Mouse (Mus musculus): ENCODE results near the gene Slc9a3r1. TPM values are rescaled to one million over a fixed set of nuclear protein-coding genes. Genes with fewer than 3 reads are reported as not detected.

Slc9a3r1 gene
- polyA plus RNA-seq, 1 experiment from 2014 or later, result 74.6 TPM

GRCm38 (mm10) chr11:115187224-115187639, 24.1 kb downstream of the Slc9a3r1 start, which contains the start of gene Tmem104:
TSS of gene Tmem104 (plus strand) at chr11:115187487.
- Histone ChIP-seq H3K9me3 (no peaks in the 10 kb centered on the region), H3K4me1 (peaks cover 40% of the 10 kb centered on the region), H3K27ac (peak within 1 kb of the TSS; percentile 85), H3K4me3 (peak within 1 kb of the TSS; percentile 73), H3K36me3 (peaks cover 21% of the 10 kb centered on the region), H3K27me3 (ENCODE audit: insufficient read depth, poor library complexity, severe bottlenecking) (no peaks in the 10 kb centered on the region)
- peak; percentile 99 for DNase-seq (ENCODE audit: low spot score)
- under 1% methylated on average over 39 of the region's 39 CpGs for WGBS

- peak within 1 kb of the TSS; percentile 73 for H3K4me3 ChIP-seq
- H3K27me3 ChIP-seq (ENCODE audit: insufficient read depth, poor library complexity, severe bottlenecking), result no peaks in the 10 kb centered on the region
- WGBS, result 5% methylated on average over 12 of the region's 12 CpGs
- peaks cover 40% of the 10 kb centered on the region for H3K4me1 ChIP-seq
- DNase-seq (ENCODE audit: low spot score), result no peak
- H3K27ac ChIP-seq, result peak within 1 kb of the TSS; percentile 85
- peaks cover 21% of the 10 kb centered on the region for H3K36me3 ChIP-seq
- no peaks in the 10 kb centered on the region for H3K9me3 ChIP-seq
Measured at GRCm38 (mm10) chr11:115187693-115188092, 24.6 kb downstream of the Slc9a3r1 start, which contains the start of gene Nat9. TSS of gene Nat9 (minus strand) at chr11:115187859.

- 88% methylated on average over 13 of the region's 13 CpGs for WGBS
- no peak overlapping the region for H3K27ac ChIP-seq
- no peak overlapping the region for H3K4me3 ChIP-seq
- no peaks in the 10 kb centered on the region for H3K27me3 ChIP-seq (ENCODE audit: insufficient read depth, poor library complexity, severe bottlenecking)
- DNase-seq (ENCODE audit: low spot score), result no peak
- no peaks in the 10 kb centered on the region for H3K9me3 ChIP-seq
- peaks cover 21% of the 10 kb centered on the region for H3K36me3 ChIP-seq
- H3K4me1 ChIP-seq, result peaks cover 38% of the 10 kb centered on the region
Measured at GRCm38 (mm10) chr11:115188539-115189231, 25.5 kb downstream of the Slc9a3r1 start.

- DNase-seq (ENCODE audit: low spot score), result no peak
- Histone ChIP-seq H3K27ac (no peak overlapping the region), H3K4me3 (no peak overlapping the region), H3K9me3 (no peaks in the 10 kb centered on the region), H3K36me3 (peaks cover 21% of the 10 kb centered on the region), H3K4me1 (peaks cover 38% of the 10 kb centered on the region), H3K27me3 (ENCODE audit: insufficient read depth, poor library complexity, severe bottlenecking) (no peaks in the 10 kb centered on the region)
- WGBS, result 85% methylated on average over 6 of the region's 6 CpGs
Measured at GRCm38 (mm10) chr11:115189304-115189703, 26.2 kb downstream of the Slc9a3r1 start.

GRCm38 (mm10) chr11:115192180-115192579, 29.0 kb downstream of the Slc9a3r1 start:
- Histone ChIP-seq H3K36me3 (peaks cover 21% of the 10 kb centered on the region), H3K9me3 (no peaks in the 10 kb centered on the region), H3K4me3 (no peak overlapping the region), H3K27me3 (ENCODE audit: insufficient read depth, poor library complexity, severe bottlenecking) (no peaks in the 10 kb centered on the region), H3K4me1 (peaks cover 49% of the 10 kb centered on the region), H3K27ac (peak overlapping the region; percentile 62)
- 38% methylated on average over 9 of the region's 9 CpGs for WGBS
- DNase-seq (ENCODE audit: low spot score), result no peak

GRCm38 (mm10) chr11:115194693-115195092, 31.6 kb downstream of the Slc9a3r1 start:
- Histone ChIP-seq H3K4me1 (peaks cover 51% of the 10 kb centered on the region), H3K36me3 (peaks cover 20% of the 10 kb centered on the region), H3K4me3 (no peak overlapping the region), H3K27ac (no peak overlapping the region), H3K27me3 (ENCODE audit: insufficient read depth, poor library complexity, severe bottlenecking) (peaks cover 2% of the 10 kb centered on the region), H3K9me3 (no peaks in the 10 kb centered on the region)
- DNase-seq (ENCODE audit: low spot score), result no peak
- WGBS, result 27% methylated on average over 6 of the region's 6 CpGs

GRCm38 (mm10) chr11:115195933-115196332, 32.8 kb downstream of the Slc9a3r1 start:
- no peak overlapping the region for H3K27ac ChIP-seq
- H3K36me3 ChIP-seq, result peaks cover 16% of the 10 kb centered on the region
- no peak for DNase-seq (ENCODE audit: low spot score)
- no peak overlapping the region for H3K4me3 ChIP-seq
- 13% methylated on average over 5 of the region's 5 CpGs for WGBS
- H3K27me3 ChIP-seq (ENCODE audit: insufficient read depth, poor library complexity, severe bottlenecking), result peaks cover 11% of the 10 kb centered on the region
- no peaks in the 10 kb centered on the region for H3K9me3 ChIP-seq
- H3K4me1 ChIP-seq, result peaks cover 52% of the 10 kb centered on the region

- WGBS, result 49% methylated on average over 8 of the region's 8 CpGs
- Histone ChIP-seq H3K27ac (0 out of 2 replicates have a peak overlapping the region, but pooled peaks have one; percentile 22), H3K27me3 (ENCODE audit: insufficient read depth, poor library complexity, severe bottlenecking) (peaks cover 18% of the 10 kb centered on the region), H3K4me1 (peaks cover 45% of the 10 kb centered on the region), H3K9me3 (no peaks in the 10 kb centered on the region), H3K4me3 (no peak overlapping the region), H3K36me3 (peaks cover 14% of the 10 kb centered on the region)
- no peak for DNase-seq (ENCODE audit: low spot score)
Measured at GRCm38 (mm10) chr11:115197558-115197957, 34.4 kb downstream of the Slc9a3r1 start.

GRCm38 (mm10) chr11:115198932-115199384, 35.8 kb downstream of the Slc9a3r1 start:
- Histone ChIP-seq H3K27me3 (ENCODE audit: insufficient read depth, poor library complexity, severe bottlenecking) (peaks cover 32% of the 10 kb centered on the region), H3K36me3 (peaks cover 20% of the 10 kb centered on the region), H3K27ac (no peak overlapping the region), H3K4me3 (no peak overlapping the region), H3K4me1 (peaks cover 43% of the 10 kb centered on the region), H3K9me3 (no peaks in the 10 kb centered on the region)
- WGBS, result 58% methylated on average over 12 of the region's 12 CpGs
- no peak for DNase-seq (ENCODE audit: low spot score)

GRCm38 (mm10) chr11:115200520-115200919, 37.4 kb downstream of the Slc9a3r1 start:
- peaks cover 32% of the 10 kb centered on the region for H3K4me1 ChIP-seq
- no peak overlapping the region for H3K27ac ChIP-seq
- WGBS, result 89% methylated on average over 4 of the region's 4 CpGs
- H3K36me3 ChIP-seq, result peaks cover 26% of the 10 kb centered on the region
- peaks cover 32% of the 10 kb centered on the region for H3K27me3 ChIP-seq (ENCODE audit: insufficient read depth, poor library complexity, severe bottlenecking)
- no peaks in the 10 kb centered on the region for H3K9me3 ChIP-seq
- DNase-seq (ENCODE audit: low spot score), result no peak
- no peak overlapping the region for H3K4me3 ChIP-seq

- Histone ChIP-seq H3K36me3 (peaks cover 43% of the 10 kb centered on the region), H3K27ac (no peak overlapping the region), H3K4me3 (no peak overlapping the region), H3K4me1 (peaks cover 26% of the 10 kb centered on the region), H3K27me3 (ENCODE audit: insufficient read depth, poor library complexity, severe bottlenecking) (peaks cover 43% of the 10 kb centered on the region), H3K9me3 (no peaks in the 10 kb centered on the region)
- 13% methylated on average over 12 of the region's 12 CpGs for WGBS
- peak; percentile 91 for DNase-seq (ENCODE audit: low spot score)
Measured at GRCm38 (mm10) chr11:115202316-115202715, 39.2 kb downstream of the Slc9a3r1 start.

GRCm38 (mm10) chr11:115202756-115203155, 39.6 kb downstream of the Slc9a3r1 start:
- Histone ChIP-seq H3K4me1 (peaks cover 23% of the 10 kb centered on the region; the same call in 1 of the 2 replicates), H3K36me3 (peaks cover 43% of the 10 kb centered on the region), H3K27ac (no peak overlapping the region), H3K27me3 (ENCODE audit: insufficient read depth, poor library complexity, severe bottlenecking) (peaks cover 43% of the 10 kb centered on the region), H3K9me3 (no peaks in the 10 kb centered on the region), H3K4me3 (no peak overlapping the region)
- 92% methylated on average over 9 of the region's 9 CpGs for WGBS
- DNase-seq (ENCODE audit: low spot score), result no peak

- H3K27ac ChIP-seq, result no peak overlapping the region
- H3K4me3 ChIP-seq, result no peak overlapping the region
- H3K9me3 ChIP-seq, result no peaks in the 10 kb centered on the region
- H3K4me1 ChIP-seq, result peaks cover 55% of the 10 kb centered on the region
- 84% methylated on average over 12 of the region's 12 CpGs for WGBS
- peaks cover 33% of the 10 kb centered on the region for H3K36me3 ChIP-seq
- peaks cover 19% of the 10 kb centered on the region for H3K27me3 ChIP-seq (ENCODE audit: insufficient read depth, poor library complexity, severe bottlenecking)
- DNase-seq (ENCODE audit: low spot score), result no peak
Measured at GRCm38 (mm10) chr11:115208126-115208525, 45.0 kb downstream of the Slc9a3r1 start.

All from heart, embryonic 10.5 days (tissue).